Mouse (Mus musculus) heart, postnatal 0 days (tissue): ENCODE results near the gene Slc46a1.

Experiments used
- CTCF ChIP-seq: IDR thresholded peaks from 2 replicates; pipeline ENCODE4 v1.5.1; 2016; ENCODE audit warnings: antibody characterized with exemption, control low read depth, low read depth
- EP300 ChIP-seq: IDR thresholded peaks from 2 replicates; pipeline ENCODE4 v1.6.1; 2016; ENCODE audit warnings: antibody characterized with exemption, low read depth

- TF ChIP-seq CTCF (no peak), EP300 (no peak)
Observed at GRCm38 (mm10) chr11:78416854-78417253, 48.6 kb upstream of the Slc46a1 start.
